Mouse (Mus musculus) stomach, adult 2 months (tissue): ENCODE results near the gene Angptl1. TPM values are rescaled to one million over a fixed set of nuclear protein-coding genes. Genes with fewer than 3 reads are reported as not detected.

Experiments
- polyA plus RNA-seq: library from polyadenylated mRNA; depleted of rRNA; stranded (reverse); fragments of >200 nt; gene quantifications from 2 replicates; pipeline ENCODE4 v1.2.3, GENCODE M21; 2012; rRNA removed

The Angptl1 gene
- polyA plus RNA-seq: 0.35 and 0.56 TPM in 2 replicates

GRCm38 (mm10) chr1:156838177-156838576 is at the start of gene Angptl1:
Gene Angptl1, plus strand, starts transcription at chr1:156838562.

Other genes starting within 250 kb of the Angptl1 start
- 30.5 and 53.4 TPM in 2 replicates for gene Tor3a, start 164.2 kb upstream of the Angptl1 start, polyA plus RNA-seq
- 6.5 and 10.5 TPM in 2 replicates for gene Fam20b, start 119.5 kb upstream of the Angptl1 start, polyA plus RNA-seq
- 2.5 and 4.3 TPM in 2 replicates for gene Ralgps2, start 101.1 kb downstream of the Angptl1 start, polyA plus RNA-seq